Mouse (Mus musculus): ENCODE results near the gene Fam3c. TPM values are rescaled to one million over a fixed set of nuclear protein-coding genes. Genes with fewer than 3 reads are reported as not detected.

Fam3c gene
- total RNA-seq, 2 experiments from 2014 or later: 86.8 to 92.8 TPM

DNA sequence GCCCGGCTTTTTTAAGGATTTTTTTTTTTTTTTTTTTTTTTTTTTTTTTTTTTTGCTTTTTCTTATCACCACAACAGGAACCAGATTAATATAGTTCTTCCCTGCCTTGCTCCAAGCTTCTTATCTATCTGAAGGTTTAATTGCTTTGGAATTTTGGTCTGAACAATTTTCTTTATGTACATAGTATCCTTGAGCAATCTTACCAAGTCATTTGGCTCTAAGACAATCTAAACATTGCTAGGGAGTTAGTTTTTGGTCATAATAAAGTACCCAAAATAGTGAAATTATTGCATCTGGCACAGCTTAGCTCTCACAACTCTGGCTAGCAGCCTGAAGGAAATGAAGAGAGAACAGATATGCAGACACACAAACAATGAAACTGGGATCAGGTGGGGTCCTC, 23.8 kb upstream of the Fam3c start:
- DNase-seq (ENCODE audit: extremely low spot score in 1 of 2, low spot score in 2 of 2): no peak
- Histone ChIP-seq H3K4me3 (no peak overlapping the region), H3K27ac (no peak overlapping the region)
- no peak for TF ChIP-seq CTCF (IDR thresholded peaks at IDR 0.05)
- intact Hi-C loops (cut with DNase I): loop anchor here (5.0 kb wide), 1 partner anchor 92 kb away; no protein-coding TSS in a partner anchor

DNA sequence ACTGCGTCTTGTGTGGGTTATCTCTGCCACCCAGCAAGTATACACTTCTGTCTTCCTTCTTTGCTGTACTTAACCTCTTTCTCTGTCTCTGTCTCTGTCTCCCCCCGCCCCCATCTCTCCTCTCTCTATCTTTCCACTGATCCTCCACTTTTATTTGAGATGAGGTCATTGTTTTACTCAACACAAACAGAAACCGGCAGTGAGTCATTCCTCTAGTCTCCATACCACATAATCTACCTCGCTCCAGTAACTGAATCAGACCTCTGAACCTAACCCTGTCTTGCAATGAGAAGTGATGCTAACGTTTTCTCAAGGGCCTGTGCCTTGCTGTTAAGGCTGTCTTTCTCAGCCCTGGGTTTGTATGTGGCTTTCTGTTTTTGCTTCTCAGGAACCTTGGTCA, 22.4 kb upstream of the Fam3c start:
- H3K4me3 ChIP-seq: no peak overlapping the region
- TF ChIP-seq CTCF (IDR thresholded peaks at IDR 0.05): no peak
- DNase-seq (ENCODE audit: extremely low spot score in 1 of 2, low spot score in 2 of 2): no peak
- intact Hi-C loops (cut with DNase I): loop anchor here (5.0 kb wide), 1 partner anchor 94 kb away; no protein-coding TSS in a partner anchor
- no peak overlapping the region for H3K27ac ChIP-seq

- intact Hi-C loops (cut with DNase I): loop anchor here (5.0 kb wide), 1 partner anchor 98 kb away; no protein-coding TSS in a partner anchor
- Histone ChIP-seq H3K27ac (no peak overlapping the region), H3K4me3 (no peak overlapping the region)
- TF ChIP-seq CTCF (IDR thresholded peaks at IDR 0.05): no peak
- DNase-seq (ENCODE audit: extremely low spot score in 1 of 2, low spot score in 2 of 2): no peak
These were observed 18.7 kb upstream of the Fam3c start for GRCm38 (mm10) chr6:22374791-22375190.

DNA sequence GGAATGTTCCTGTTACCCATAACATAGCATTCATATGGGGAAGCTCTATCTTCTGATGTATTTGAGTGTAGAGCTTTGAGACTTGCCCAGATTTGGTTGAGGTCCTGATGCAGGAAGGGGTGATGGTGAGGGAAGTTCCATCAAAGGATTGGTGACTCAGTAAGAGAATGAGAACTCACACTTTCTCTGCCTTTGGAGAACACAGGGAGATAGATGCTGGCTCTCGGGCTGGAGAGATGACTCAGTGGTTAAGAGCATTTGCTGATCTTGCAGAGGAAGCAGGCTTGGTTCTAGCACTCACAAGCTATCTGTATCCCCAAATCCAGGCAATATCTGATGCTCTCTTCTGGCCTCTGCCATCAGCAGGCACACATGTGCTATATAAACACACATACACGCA, 17.4 kb upstream of the Fam3c start:
- intact Hi-C loops (cut with DNase I): no loop called here
- H3K4me3 ChIP-seq: no peak overlapping the region
- peak in 1 of 2 experiments; percentile 18 for DNase-seq (ENCODE audit: extremely low spot score in 1 of 2, low spot score in 2 of 2)
- H3K27ac ChIP-seq: peak overlapping the region; percentile 38; the same call in 1 of the 2 replicates
- TF ChIP-seq CTCF (IDR thresholded peaks at IDR 0.05): no peak

DNA sequence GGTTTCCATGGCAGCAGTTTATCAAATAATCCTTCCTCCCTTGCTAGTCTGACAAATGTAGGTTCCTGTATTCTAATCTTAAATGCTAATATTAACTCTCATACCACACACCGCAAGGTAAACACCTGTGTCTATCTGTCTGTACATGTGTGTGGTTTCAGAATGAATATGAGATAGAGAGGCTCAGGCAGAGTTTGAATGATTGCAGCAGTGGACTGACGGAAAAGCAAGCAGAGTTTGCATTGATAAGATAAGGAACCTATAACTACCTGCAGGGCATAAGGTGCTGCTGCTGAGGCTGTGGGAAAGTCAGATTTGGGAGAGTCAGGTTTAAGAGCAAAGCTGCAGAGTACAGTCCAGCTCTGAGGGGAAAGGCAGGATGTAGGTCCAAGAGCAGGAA, 10.9 kb upstream of the Fam3c start:
- H3K4me3 ChIP-seq: no peak overlapping the region
- intact Hi-C loops (cut with DNase I): no loop called here
- H3K27ac ChIP-seq: no peak overlapping the region
- no peak for TF ChIP-seq CTCF (IDR thresholded peaks at IDR 0.05)
- DNase-seq (ENCODE audit: extremely low spot score in 1 of 2, low spot score in 2 of 2): no peak

GRCm38 (mm10) chr6:22363590-22363989, 7.5 kb upstream of the Fam3c start:
- intact Hi-C loops (cut with DNase I): no loop called here
- DNase-seq (ENCODE audit: extremely low spot score in 1 of 2, low spot score in 2 of 2): no peak
- TF ChIP-seq CTCF (IDR thresholded peaks at IDR 0.05): no peak

GRCm38 (mm10) chr6:22361941-22362340, 5.9 kb upstream of the Fam3c start:
- Histone ChIP-seq H3K27ac (no peak overlapping the region), H3K4me3 (no peak overlapping the region)
- TF ChIP-seq CTCF (IDR thresholded peaks at IDR 0.05): no peak
- no peak for DNase-seq (ENCODE audit: extremely low spot score in 1 of 2, low spot score in 2 of 2)
- intact Hi-C loops (cut with DNase I): no loop called here

More at GRCm38 (mm10) chr6:22363590-22363989, 7.5 kb upstream of the Fam3c start:
- Histone ChIP-seq H3K4me3 (no peak overlapping the region), H3K27ac (no peak overlapping the region)

GRCm38 (mm10) chr6:22359019-22359418, 3.0 kb upstream of the Fam3c start:
- intact Hi-C loops (cut with DNase I): no loop called here
- H3K27ac ChIP-seq: no peak overlapping the region
- no peak for DNase-seq (ENCODE audit: extremely low spot score in 1 of 2, low spot score in 2 of 2)

GRCm38 (mm10) chr6:22357351-22357750, 1.3 kb upstream of the Fam3c start:
- TF ChIP-seq CTCF (IDR thresholded peaks at IDR 0.05): no peak
- Histone ChIP-seq H3K27ac (no peak overlapping the region), H3K4me3 (no peak overlapping the region)
- intact Hi-C loops (cut with DNase I): no loop called here
- no peak for DNase-seq (ENCODE audit: extremely low spot score in 1 of 2, low spot score in 2 of 2)

More at GRCm38 (mm10) chr6:22359019-22359418, 3.0 kb upstream of the Fam3c start:
- H3K4me3 ChIP-seq: no peak overlapping the region
- TF ChIP-seq CTCF (IDR thresholded peaks at IDR 0.05): no peak

DNA sequence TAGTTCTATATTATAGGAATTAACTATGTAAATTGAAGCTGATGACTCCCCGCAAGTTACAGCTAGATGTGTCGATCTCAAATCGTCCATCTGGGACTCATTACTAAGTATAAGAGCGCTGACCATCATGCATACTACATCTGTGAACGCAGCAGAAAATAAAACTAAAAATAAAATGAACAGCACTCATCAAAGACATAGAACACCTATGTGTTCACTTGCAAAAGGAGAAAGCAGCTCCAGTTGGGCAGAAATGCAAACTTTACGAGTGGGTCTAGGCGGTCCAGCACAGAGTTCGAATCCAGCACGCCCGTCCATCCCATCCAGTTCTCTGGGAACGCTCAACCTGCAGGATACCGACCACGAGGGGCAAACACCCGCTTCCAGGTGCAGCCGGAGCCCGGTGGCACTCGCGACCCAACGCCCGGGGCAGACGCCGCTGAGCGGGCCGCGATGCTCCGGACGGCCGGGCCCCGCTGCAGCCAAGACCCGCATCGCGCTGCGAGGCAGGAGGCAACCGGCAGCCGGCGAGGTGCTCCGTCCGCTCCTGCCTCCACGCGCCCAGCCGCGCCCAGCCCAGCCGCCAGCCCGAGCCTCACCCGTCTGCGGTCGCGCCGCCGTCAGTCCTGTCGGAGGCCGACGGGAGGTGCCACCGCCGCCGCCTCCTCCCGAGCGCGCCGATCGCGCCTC, 502 bp downstream of the Fam3c start:
- intact Hi-C loops (cut with DNase I): no loop called here
- DNase-seq (ENCODE audit: extremely low spot score in 1 of 2, low spot score in 2 of 2): no peak
- Histone ChIP-seq H3K27ac (peak overlapping the region; percentile 76), H3K4me3 (peak overlapping the region; percentile 83)
- TF ChIP-seq CTCF (IDR thresholded peaks at IDR 0.05): no peak

- no peak for TF ChIP-seq CTCF (IDR thresholded peaks at IDR 0.05)
- intact Hi-C loops (cut with DNase I): no loop called here
- Histone ChIP-seq H3K4me3 (peak overlapping the region; percentile 83), H3K27ac (no peak overlapping the region)
- no peak for DNase-seq (ENCODE audit: extremely low spot score in 1 of 2, low spot score in 2 of 2)
These were observed 1.4 kb downstream of the Fam3c start for GRCm38 (mm10) chr6:22354675-22355074.

- DNase-seq (ENCODE audit: extremely low spot score in 1 of 2, low spot score in 2 of 2): no peak
- TF ChIP-seq CTCF (IDR thresholded peaks at IDR 0.05): no peak
- Histone ChIP-seq H3K27ac (no peak overlapping the region), H3K4me3 (peak overlapping the region; percentile 83; the same call in 1 of the 2 replicates)
- intact Hi-C loops (cut with DNase I): no loop called here
These were observed 2.0 kb downstream of the Fam3c start for GRCm38 (mm10) chr6:22354031-22354430.

DNA sequence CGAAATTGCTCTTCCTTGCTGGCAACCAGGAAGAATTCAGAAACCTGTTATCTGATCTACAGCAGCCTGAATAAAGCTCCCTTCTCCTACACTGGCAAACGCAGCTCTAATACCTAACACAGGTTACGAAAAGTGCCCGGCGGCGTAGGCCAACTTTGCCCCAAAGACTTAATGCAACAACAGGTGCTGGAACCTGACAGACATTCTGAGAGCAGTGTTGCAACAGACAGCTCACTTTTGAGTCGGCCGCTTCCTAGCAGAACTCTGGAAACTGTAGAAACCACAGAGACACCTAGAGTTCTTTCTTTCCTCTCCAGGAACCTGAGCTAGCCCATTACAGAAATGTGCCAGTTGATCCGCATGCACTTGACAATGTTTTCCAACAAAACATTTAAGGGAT, 4.5 kb downstream of the Fam3c start:
- H3K27ac ChIP-seq: no peak overlapping the region
- intact Hi-C loops (cut with DNase I): no loop called here
- TF ChIP-seq CTCF (IDR thresholded peaks at IDR 0.05): no peak
- no peak overlapping the region for H3K4me3 ChIP-seq
- DNase-seq (ENCODE audit: extremely low spot score in 1 of 2, low spot score in 2 of 2): no peak

Measured in left cerebral cortex, adult 2 months (tissue).